In the genomic region with DNA sequence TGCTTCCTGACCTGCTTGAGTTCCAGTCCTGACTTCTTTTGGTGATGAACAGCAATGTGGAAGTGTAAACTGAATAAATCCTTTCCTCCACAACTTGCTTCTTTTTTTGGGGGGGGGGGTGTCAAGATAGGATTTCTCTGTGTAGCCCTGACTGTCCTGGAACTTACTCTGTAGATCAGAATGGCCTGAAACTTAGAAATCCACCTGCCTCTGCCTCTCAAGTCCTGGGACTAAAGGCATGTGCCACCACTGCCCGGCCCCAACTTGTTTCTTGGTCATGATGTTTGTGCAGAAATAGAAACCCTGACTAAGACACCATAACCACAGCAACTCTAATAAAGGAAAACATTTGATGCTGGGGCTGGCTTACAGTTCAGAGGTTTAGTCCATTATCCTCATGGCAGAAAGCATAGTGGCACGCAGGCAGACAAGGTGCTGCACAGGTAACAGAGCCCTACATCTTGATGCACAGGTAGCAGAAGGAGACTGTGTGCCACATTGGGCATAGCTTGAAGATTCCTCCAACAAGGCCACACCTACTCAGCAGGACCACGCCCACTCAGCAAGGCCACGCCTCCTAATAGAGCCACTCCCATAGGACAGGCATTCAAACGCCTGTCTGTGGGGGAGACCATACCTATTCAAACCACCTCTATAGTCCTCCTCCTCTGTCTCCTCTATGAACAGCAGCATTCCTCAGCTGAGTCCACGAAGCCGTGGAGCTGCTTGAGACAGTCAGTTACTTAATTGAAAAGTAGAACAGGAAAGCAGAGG, we compare ENCODE assay signal across 10 mouse cellular contexts. TPM values are rescaled to one million over a fixed set of nuclear protein-coding genes. Genes with fewer than 3 reads are reported as not detected.
DNase-seq lines count a peak whose midpoint lies in the region; TF ChIP-seq lines count a peak whose summit lies in the region.
"Had no signal": no experiment of that assay in that cellular context is flagged by ENCODE, and none has a peak within 500 bp of the region (broad histone marks: within the 10 kb centered on the region; RNA-seq: fewer than 3 reads in every experiment).

No protein-coding gene starts in this region.

- H3K4me2 ChIP-seq in CH12.LX (ENCODE audit: insufficient read depth, low read depth, poor library complexity, severe bottlenecking) = peak overlapping the region; percentile 4; the same call in 1 of the 2 replicates
- H3K4me2 ChIP-seq: embryonic facial prominence, embryonic 15.5 days had no signal

- dilution Hi-C loops in CH12.LX (cut with MboI; ENCODE audit: extremely low pct_ligation_motif_present, extremely low pct_unique_long_range_greater_than_20kb, low sequenced_read_pairs) = no loop called here

- no peak for TF ChIP-seq RAD21 in CH12.LX (IDR thresholded peaks at IDR 0.05; ENCODE audit: low read depth, low read length)

- peaks cover 20 to 50% of the 10 kb centered on the region in 2 experiments for H3K4me1 ChIP-seq in CH12.LX (ENCODE audit: control insufficient read depth in 1 of 2, insufficient read depth in 2 of 2)
- H3K4me1 ChIP-seq in cerebellum, adult 2 months (ENCODE audit: control insufficient read depth, insufficient read depth, low read length) = peaks cover 11% of the 10 kb centered on the region

- H3K36me3 ChIP-seq in CH12.LX (replicated peaks in 1 of 2; ENCODE audit: control insufficient read depth in 1 of 2, insufficient read depth in 1 of 2, low read length in 1 of 2) = peaks cover 0 to 7% of the 10 kb centered on the region in 2 experiments
- H3K36me3 ChIP-seq: embryonic facial prominence, embryonic 15.5 days had no signal

- WGBS in cerebellum, adult 2 months = 42% methylated on average over 7 of the region's 7 CpGs

- in situ Hi-C loops in CH12.LX (cut with MboI; ENCODE audit: low pct_ligation_motif_present, low pct_unique_long_range_greater_than_20kb, low sequenced_read_pairs) = loop anchor here (5.0 to 25.0 kb wide), 2 partner anchors 74 to 304 kb away; a partner anchor contains a TSS

- no peak overlapping the region for H3K9ac ChIP-seq in CH12.LX (ENCODE audit: insufficient read depth, low read depth)
- H3K9ac ChIP-seq: embryonic facial prominence, embryonic 15.5 days had no signal

- H3K79me2 ChIP-seq in CH12.LX (replicated peaks; ENCODE audit: control insufficient read depth, extremely low read depth, insufficient read depth, poor library complexity, severe bottlenecking) = no peaks in the 10 kb centered on the region

- TF ChIP-seq EP300 in CH12.LX (IDR thresholded peaks at IDR 0.05; ENCODE audit: low read length) = no peak

- no peak for TF ChIP-seq CTCF in CH12.LX (conservative IDR thresholded peaks at IDR 0.05 in 1 of 2, IDR thresholded peaks at IDR 0.05 in 1 of 2; ENCODE audit: low read depth in 2 of 2, low read length in 2 of 2)
- TF ChIP-seq CTCF in cerebellum, adult 2 months (IDR thresholded peaks at IDR 0.05; ENCODE audit: borderline replicate concordance, insufficient read depth, low read depth, low read length) = no peak

- peak overlapping the region in 2 of 3 experiments; percentile 15 to 23 for H3K4me3 ChIP-seq in CH12.LX (replicated peaks in 1 of 3; ENCODE audit: low read depth in 2 of 3, low read length in 2 of 3, poor library complexity in 1 of 3)
- no peak overlapping the region for H3K4me3 ChIP-seq in cerebellum, adult 2 months (replicated peaks; ENCODE audit: insufficient read depth, low read depth, low read length)
- H3K4me3 ChIP-seq: embryonic facial prominence, embryonic 15.5 days had no signal

- no peak overlapping the region for H3K27ac ChIP-seq in CH12.LX (ENCODE audit: insufficient read depth, low read depth)
- no peak overlapping the region for H3K27ac ChIP-seq in cerebellum, adult 2 months (ENCODE audit: insufficient read depth, low read length)
- H3K27ac ChIP-seq: embryonic facial prominence, embryonic 15.5 days had no signal

- H3K9me3 ChIP-seq in CH12.LX (replicated peaks; ENCODE audit: low read length) = no peaks in the 10 kb centered on the region
- H3K9me3 ChIP-seq: embryonic facial prominence, embryonic 15.5 days had no signal

- H3K27me3 ChIP-seq in CH12.LX (replicated peaks) = no peaks in the 10 kb centered on the region
- H3K27me3 ChIP-seq in cerebellum, adult 2 months (ENCODE audit: control insufficient read depth, insufficient read depth, low read length) = no peaks in the 10 kb centered on the region
- H3K27me3 ChIP-seq: embryonic facial prominence, embryonic 15.5 days had no signal

- no peak for TF ChIP-seq POLR2A in CH12.LX (IDR thresholded peaks at IDR 0.05; ENCODE audit: low read depth, low read length)
- TF ChIP-seq POLR2A in cerebellum, adult 2 months (IDR thresholded peaks at IDR 0.05; ENCODE audit: borderline replicate concordance, insufficient read depth, low read length) = no peak

- DNase-seq in CH12.LX (ENCODE audit: extremely low read depth) (peak; percentile 89), R1 (ENCODE audit: low read depth, low spot score) (peak; percentile 92)
- peak; percentile 30 to 66 for DNase-seq in kidney, postnatal 36 days
- peak; percentile 29 for DNase-seq in retina, postnatal 1 day
- DNase-seq in cerebellum, adult 2 months = no peak
- DNase-seq in urinary bladder, adult 18-20 months (ENCODE audit: low spot score in 2 of 2) = no peak
- no peak for DNase-seq in gastrocnemius, adult 8-10 months (ENCODE audit: low spot score in 2 of 2)
- no peak for DNase-seq in yolk sac, embryonic 10.5 days (ENCODE audit: low spot score)

TF ChIP-seq in CH12.LX, 34 proteins besides CTCF, POLR2A, EP300 and RAD21:
- no peak for TF ChIP-seq JUN (IDR thresholded peaks at IDR 0.05; ENCODE audit: insufficient read depth, low read depth, low read length)
- 0 out of 2 replicates have a peak, but pooled peaks have one; percentile 21 for TF ChIP-seq MAX (IDR thresholded peaks at IDR 0.05; ENCODE audit: low read length)
- 0 out of 2 replicates have a peak, but pooled peaks have one; percentile 7 for TF ChIP-seq TBP (conservative IDR thresholded peaks at IDR 0.05; ENCODE audit: low read depth, low read length)
- no peak for TF ChIP-seq ELF1 (IDR thresholded peaks at IDR 0.05; ENCODE audit: low read depth, low read length)
- TF ChIP-seq ZKSCAN1 (IDR thresholded peaks at IDR 0.05; ENCODE audit: borderline replicate concordance, low read depth, low read length) = no peak

RNA-seq across cellular contexts. Expression of a gene that starts 1.4 kb away (rescaled TPM):
- total RNA-seq in CH12.LX (2012; rRNA removed) (0.13 TPM in 1 of 2 replicates, not detected in the other), CH12.LX (2014; rRNA removed) (not detected in 2 replicates)
- polyA plus RNA-seq in CH12.LX (2012; ENCODE audit: insufficient read length, low read depth) = 0.45 TPM in 1 of 2 replicates, not detected in the other
- polyA plus RNA-seq in cerebellum, adult 2 months (2012; rRNA removed) = not detected in 2 replicates
- total RNA-seq in gastrocnemius, adult 8-10 months (2022) = not detected
- total RNA-seq: left cerebral cortex, adult 18-20 months had no signal

RNA-seq across cellular contexts. Expression of a gene that starts 5.3 kb away (rescaled TPM):
- total RNA-seq in CH12.LX (2012; rRNA removed) (80.7 and 90.4 TPM in 2 replicates), CH12.LX (2014; rRNA removed) (126 and 127 TPM in 2 replicates)
- 92.0 and 92.1 TPM in 2 replicates for polyA plus RNA-seq in CH12.LX (2012; ENCODE audit: insufficient read length, low read depth)
- 154 and 159 TPM in 2 replicates for polyA plus RNA-seq in cerebellum, adult 2 months (2012; rRNA removed)
- 10 to 100 TPM; 43.7 to 49.1 (median 45.8) TPM for total RNA-seq in gastrocnemius, adult 8-10 months (2022)

RNA-seq across cellular contexts. Expression of a gene that starts 28.7 kb away (rescaled TPM):
- 54.5 and 57.6 TPM in 2 replicates for total RNA-seq in CH12.LX (2012; rRNA removed)
- total RNA-seq in CH12.LX (2014; rRNA removed) = 45.5 and 51.1 TPM in 2 replicates
- 54.6 and 62.7 TPM in 2 replicates for polyA plus RNA-seq in CH12.LX (2012; ENCODE audit: insufficient read length, low read depth)
- polyA plus RNA-seq in cerebellum, adult 2 months (2012; rRNA removed) = 218 and 230 TPM in 2 replicates
- 10 to 100 TPM; 43.4 to 50.3 (median 44.1) TPM for total RNA-seq in gastrocnemius, adult 8-10 months (2022)

RNA-seq across cellular contexts. Expression of a gene that starts 32.4 kb away (rescaled TPM):
- total RNA-seq in CH12.LX (2012; rRNA removed) = 4.1 and 9.3 TPM in 2 replicates
- total RNA-seq in CH12.LX (2014; rRNA removed) = 6.2 and 6.7 TPM in 2 replicates
- 5.3 and 6.0 TPM in 2 replicates for polyA plus RNA-seq in CH12.LX (2012; ENCODE audit: insufficient read length, low read depth)
- 31.9 and 34.6 TPM in 2 replicates for polyA plus RNA-seq in cerebellum, adult 2 months (2012; rRNA removed)
- total RNA-seq in gastrocnemius, adult 8-10 months (2022) = 1 to 10 TPM; 3.3 to 5.3 (median 4.1) TPM

Comparison
In these comparisons a context has a peak if more than half of its experiments do, and no peak if none do; other contexts are left out.
1. DNase-seq: peak in CH12.LX (single experiment), R1 (single experiment), kidney, postnatal 36 days (2 of 2) and retina, postnatal 1 day (single experiment); none in cerebellum, adult 2 months (0 of 2), urinary bladder, adult 18-20 months (0 of 2), gastrocnemius, adult 8-10 months (0 of 2) and yolk sac, embryonic 10.5 days (single experiment).